Mouse (Mus musculus) embryonic facial prominence, embryonic 14.5 days (tissue): Measurements from ENCODE around the gene Ak7. TPM values are rescaled to one million over a fixed set of nuclear protein-coding genes. Genes with fewer than 3 reads are reported as not detected.

ENCODE experiments used
- ATAC-seq: fragments of 200-750 bp; cut with Nextera tagmentation; 2 replicates; pipeline ENCODE4 v1.8.0; 2017; ENCODE audit warnings: low read depth, moderate number of reproducible peaks, moderate TSS enrichment
- DNase-seq: peaks from one replicate; pipeline ENCODE4 v3.0.0-alpha.2; 2015; ENCODE audit warnings: low spot score
- H3K27ac ChIP-seq: fragments of 300-500 bp; sonication (generic); replicated peaks from 2 replicates; pipeline ENCODE4 v1.5.1; 2014; ENCODE audit warnings: low read depth, mild to moderate bottlenecking, low read length, moderate library complexity
- H3K27me3 ChIP-seq: fragments of 300-500 bp; sonication (generic); replicated peaks from 2 replicates; pipeline ENCODE4 v1.6.1; 2014; ENCODE audit warnings: low read length; ENCODE audit not compliant: control insufficient read depth, insufficient read depth
- H3K36me3 ChIP-seq: fragments of 300-500 bp; sonication (generic); 2 replicates; pipeline ENCODE4 v1.6.1; 2014; ENCODE audit warnings: low read length, mixed read lengths; ENCODE audit not compliant: control insufficient read depth, insufficient read depth
- H3K4me1 ChIP-seq: fragments of 300-500 bp; sonication (generic); 2 replicates; pipeline ENCODE4 v1.6.1; 2014; ENCODE audit warnings: antibody characterized with exemption, low read length; ENCODE audit not compliant: control insufficient read depth, insufficient read depth
- H3K4me2 ChIP-seq: fragments of 300-500 bp; sonication (generic); 2 replicates; pipeline ENCODE4 v1.6.1; 2014; ENCODE audit warnings: low read depth, mild to moderate bottlenecking, low read length, moderate library complexity, mixed read lengths
- H3K4me3 ChIP-seq: fragments of 300-500 bp; sonication (generic); 2 replicates; pipeline ENCODE4 v1.5.1; 2014; ENCODE audit warnings: low read depth, mild to moderate bottlenecking, low read length
- H3K9ac ChIP-seq: fragments of 300-500 bp; sonication (generic); 2 replicates; pipeline ENCODE4 v1.6.1; 2014; ENCODE audit warnings: low read depth, mild to moderate bottlenecking, low read length, moderate library complexity, mixed read lengths
- H3K9me3 ChIP-seq: fragments of 300-500 bp; sonication (generic); 2 replicates; pipeline ENCODE4 v1.6.1; 2016; ENCODE audit warnings: low read length; ENCODE audit not compliant: control insufficient read depth
- WGBS: fragments of 180-500 bp; shearing (Covaris S2); extraction: QIAGEN DNeasy Blood & Tissue Kit; methylation state at CpG from one replicate; pipeline ENCODE4 v1.1.7; 2014; 5-methylcytosine and 5-hydroxymethylcytosine counted together
- polyA plus RNA-seq: library from polyadenylated mRNA; unstranded; fragments of >200 nt; fragmentation: Nextera tagmentation; extraction: Ambion mirVana; gene quantifications from 2 replicates; pipeline ENCODE4 v1.2.1, GENCODE M21; 2014

Gene Ak7
- polyA plus RNA-seq, 1 experiment from 2014 or later, result 1.3 TPM

DNA sequence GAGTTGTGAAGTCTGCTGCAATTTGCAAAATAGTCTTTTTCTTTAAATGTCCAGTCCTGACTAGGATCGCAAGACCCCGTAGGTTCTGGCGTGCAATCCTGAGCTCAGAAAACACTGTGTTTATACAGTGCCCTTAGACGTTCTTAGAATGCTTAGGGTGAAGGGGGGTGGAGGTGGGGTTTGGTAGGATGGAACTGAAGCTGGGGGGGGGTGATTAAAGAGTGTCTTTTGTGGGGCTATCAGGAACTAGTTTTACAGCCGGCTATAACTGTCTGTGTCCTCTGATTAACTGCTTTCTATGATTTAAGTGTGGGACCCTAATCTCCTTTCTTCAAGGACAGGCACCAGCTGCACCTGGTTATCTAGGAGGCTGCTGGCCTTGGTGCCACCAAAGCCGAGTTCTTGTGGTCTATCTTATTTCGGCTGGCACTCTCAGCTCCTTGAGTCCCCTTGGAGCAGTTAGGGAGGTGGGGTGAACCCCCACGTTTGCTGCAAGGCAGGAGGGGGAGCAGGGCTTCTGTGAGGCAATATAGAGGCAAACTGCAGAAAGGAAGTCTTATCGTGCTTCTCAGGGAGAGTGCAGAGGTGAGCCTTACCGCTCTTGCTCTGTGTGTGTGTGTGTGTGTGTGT is 54.2 kb downstream of the Ak7 start:
- Histone ChIP-seq H3K27me3 (no peaks in the 10 kb centered on the region), H3K4me2 (no peak overlapping the region), H3K9ac (no peak overlapping the region), H3K4me1 (no peaks in the 10 kb centered on the region), H3K9me3 (no peaks in the 10 kb centered on the region), H3K36me3 (no peaks in the 10 kb centered on the region), H3K4me3 (no peak overlapping the region), H3K27ac (no peak overlapping the region)
- 52% methylated on average over 10 of the region's 10 CpGs for WGBS
- ATAC-seq, result no peak
- DNase-seq, result no peak

- Histone ChIP-seq H3K9me3 (no peaks in the 10 kb centered on the region), H3K27ac (no peak overlapping the region), H3K4me3 (no peak overlapping the region), H3K27me3 (no peaks in the 10 kb centered on the region), H3K36me3 (no peaks in the 10 kb centered on the region), H3K4me2 (no peak overlapping the region), H3K9ac (no peak overlapping the region), H3K4me1 (no peaks in the 10 kb centered on the region)
- no peak for ATAC-seq
- WGBS, result 56% methylated on average over 11 of the region's 11 CpGs
- peak; percentile 9 for DNase-seq
These were observed 55.4 kb downstream of the Ak7 start for GRCm38 (mm10) chr12:105761171-105761570.

- Histone ChIP-seq H3K9ac (no peak overlapping the region), H3K4me3 (no peak overlapping the region), H3K27me3 (no peaks in the 10 kb centered on the region), H3K4me2 (no peak overlapping the region), H3K27ac (no peak overlapping the region), H3K4me1 (no peaks in the 10 kb centered on the region), H3K36me3 (no peaks in the 10 kb centered on the region), H3K9me3 (no peaks in the 10 kb centered on the region)
- DNase-seq, result no peak
- 60% methylated on average over 3 of the region's 3 CpGs for WGBS
- ATAC-seq, result no peak
These were observed 55.9 kb downstream of the Ak7 start for GRCm38 (mm10) chr12:105761629-105762028.

DNA sequence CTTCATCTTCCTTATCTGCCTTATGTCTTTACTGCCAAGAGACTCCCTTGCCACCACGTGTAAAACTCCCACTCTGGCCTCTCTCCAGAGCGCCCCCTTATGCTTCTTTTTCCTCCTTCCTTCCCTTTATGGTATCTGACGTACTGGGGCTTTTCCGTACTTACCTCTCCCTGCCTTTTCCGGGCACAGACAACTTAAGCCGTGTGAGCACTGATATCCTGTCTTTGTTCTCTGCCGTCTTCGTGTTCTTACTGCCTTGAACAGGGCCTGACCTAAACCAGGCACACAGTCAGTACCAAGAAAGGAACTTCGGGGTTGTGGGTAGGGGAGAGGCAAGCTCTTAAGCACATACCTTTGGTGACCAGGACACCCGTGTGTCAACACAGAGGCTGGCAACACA is 63.9 kb downstream of the Ak7 start:
- Histone ChIP-seq H3K9ac (no peak overlapping the region), H3K9me3 (no peaks in the 10 kb centered on the region), H3K27ac (no peak overlapping the region), H3K4me3 (no peak overlapping the region), H3K27me3 (no peaks in the 10 kb centered on the region), H3K4me2 (no peak overlapping the region), H3K4me1 (no peaks in the 10 kb centered on the region; the same call in 1 of the 2 replicates), H3K36me3 (no peaks in the 10 kb centered on the region)
- ATAC-seq (no peak), DNase-seq (no peak)
- 72% methylated on average over 10 of the region's 10 CpGs for WGBS

DNA sequence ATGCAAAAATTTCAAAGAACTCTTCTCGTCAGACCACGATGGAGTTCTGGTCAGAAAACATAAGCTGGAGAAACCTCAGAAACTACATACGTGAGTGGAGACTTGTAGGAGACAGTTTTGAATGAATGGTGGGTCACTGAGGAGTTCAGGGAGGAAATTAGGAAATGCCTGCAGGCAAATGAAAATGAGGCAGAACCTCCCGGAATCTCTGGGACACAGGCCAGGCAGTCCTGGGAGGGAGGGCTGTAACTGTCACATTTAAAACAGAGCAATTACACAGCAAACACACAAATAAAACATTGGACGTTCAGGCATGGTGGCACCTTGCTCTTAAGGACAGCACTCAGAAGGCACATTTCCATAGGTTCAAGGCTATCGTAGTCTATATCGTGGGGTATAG is 69.1 kb downstream of the Ak7 start:
- H3K9ac ChIP-seq, result no peak overlapping the region
- H3K27me3 ChIP-seq, result no peaks in the 10 kb centered on the region
- H3K9me3 ChIP-seq, result no peaks in the 10 kb centered on the region
- no peaks in the 10 kb centered on the region; the same call in 1 of the 2 replicates for H3K4me1 ChIP-seq
- H3K36me3 ChIP-seq, result no peaks in the 10 kb centered on the region
- H3K27ac ChIP-seq, result no peak overlapping the region
- DNase-seq (peak; percentile 17), ATAC-seq (no peak)
- H3K4me2 ChIP-seq, result no peak overlapping the region
- WGBS, result 55% methylated on average over 7 of the region's 7 CpGs
- no peak overlapping the region for H3K4me3 ChIP-seq

- no peaks in the 10 kb centered on the region; the same call in 1 of the 2 replicates for H3K4me1 ChIP-seq
- H3K36me3 ChIP-seq, result no peaks in the 10 kb centered on the region
- H3K9me3 ChIP-seq, result no peaks in the 10 kb centered on the region
- H3K4me2 ChIP-seq, result no peak overlapping the region
- no peak overlapping the region for H3K27ac ChIP-seq
- WGBS, result 84% methylated on average over 4 of the region's 4 CpGs
- ATAC-seq (no peak), DNase-seq (no peak)
- H3K4me3 ChIP-seq, result no peak overlapping the region
- no peaks in the 10 kb centered on the region for H3K27me3 ChIP-seq
- no peak overlapping the region for H3K9ac ChIP-seq
These were observed 71.9 kb downstream of the Ak7 start for GRCm38 (mm10) chr12:105777651-105778050.

GRCm38 (mm10) chr12:105784196-105784999 is 78.6 kb downstream of the Ak7 start, which contains the start of gene Papola:
Gene Papola, plus strand, starts transcription at chr12:105784694.
- DNase-seq (peak; percentile 96), ATAC-seq (peak; percentile 95)
- Histone ChIP-seq H3K4me2 (peak within 1 kb of the TSS; percentile 58), H3K4me3 (peak within 1 kb of the TSS; percentile 96), H3K36me3 (no peaks in the 10 kb centered on the region), H3K27ac (peak within 1 kb of the TSS; percentile 98), H3K9me3 (no peaks in the 10 kb centered on the region), H3K9ac (peak within 1 kb of the TSS; percentile 95), H3K27me3 (no peaks in the 10 kb centered on the region), H3K4me1 (peaks cover 8% of the 10 kb centered on the region)
- under 1% methylated on average over 38 of the region's 85 CpGs for WGBS

DNA sequence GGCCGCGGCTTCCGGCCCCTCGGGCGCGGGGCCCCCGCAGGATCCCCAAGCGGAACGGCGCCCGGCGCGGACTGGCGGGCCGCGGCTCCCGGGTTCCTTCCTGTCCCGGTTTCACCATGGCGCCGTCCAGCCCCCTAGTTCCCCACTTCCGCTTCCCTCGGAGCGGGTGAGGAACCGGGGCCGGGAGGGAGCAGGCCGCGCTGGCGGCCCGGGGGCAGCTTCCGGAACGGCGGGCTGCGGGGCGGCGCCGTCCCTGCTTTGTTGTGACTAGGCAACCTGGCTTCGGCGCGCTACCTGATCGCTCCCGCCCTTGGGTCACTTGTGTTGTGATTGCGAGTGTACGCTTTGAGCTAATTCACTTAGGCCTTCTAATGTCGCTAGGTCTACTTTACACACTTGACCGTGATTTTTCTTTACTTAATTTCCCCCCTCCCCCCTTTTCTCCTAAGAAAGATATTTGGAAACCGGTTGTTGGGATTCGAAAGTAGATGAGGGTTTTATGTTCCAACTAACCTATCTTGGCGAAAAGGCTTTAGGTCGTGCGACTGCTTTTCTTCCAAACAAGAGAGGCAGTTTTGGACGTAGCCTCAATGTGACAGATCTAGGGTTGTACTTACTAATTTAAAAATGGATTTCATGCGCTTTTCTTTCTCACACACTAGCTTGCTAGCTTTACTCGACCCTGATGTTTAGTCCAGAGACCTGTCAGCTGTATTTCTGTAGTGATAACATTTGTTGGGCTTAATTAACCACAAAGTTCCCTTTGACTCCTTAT is 79.4 kb downstream of the Ak7 start:
- H3K9me3 ChIP-seq, result no peaks in the 10 kb centered on the region
- peaks cover 12% of the 10 kb centered on the region for H3K4me1 ChIP-seq
- H3K27ac ChIP-seq, result peak overlapping the region; percentile 98
- 1% methylated on average over 25 of the region's 53 CpGs for WGBS
- DNase-seq, result peak; percentile 64
- no peaks in the 10 kb centered on the region for H3K27me3 ChIP-seq
- peak overlapping the region; percentile 95 for H3K9ac ChIP-seq
- peak overlapping the region; percentile 96 for H3K4me3 ChIP-seq
- peak overlapping the region; percentile 58 for H3K4me2 ChIP-seq
- ATAC-seq, result peak; percentile 73
- no peaks in the 10 kb centered on the region for H3K36me3 ChIP-seq
